Mouse (Mus musculus) thymus, adult 2 months (tissue): Measurements from ENCODE around the gene Chn2.

Experiments
- CTCF ChIP-seq: fragments of 200-500 bp; IDR thresholded peaks from 2 replicates; pipeline ENCODE4 v1.5.1; 2012; ENCODE audit warnings: mild to moderate bottlenecking, control low read depth, low read length, moderate library complexity, borderline replicate concordance; ENCODE audit not compliant: control insufficient read depth, poor library complexity, insufficient read depth; ENCODE audit errors: extremely low read depth
- POLR2A ChIP-seq: fragments of 200-500 bp; IDR thresholded peaks from 2 replicates; pipeline ENCODE4 v1.6.1; 2012; ENCODE audit warnings: mild to moderate bottlenecking, low read length, control low read depth, moderate library complexity; ENCODE audit not compliant: control insufficient read depth, poor library complexity, insufficient read depth; ENCODE audit errors: extremely low read depth

GRCm38 (mm10) chr6:54171385-54171784 is 132.0 kb downstream of the Chn2 start:
- TF ChIP-seq CTCF, result no peak
- no peak for TF ChIP-seq POLR2A
